Mouse (Mus musculus) kidney, embryonic 15.5 days (tissue): Measurements from ENCODE around the gene Efcab6. TPM values are rescaled to one million over a fixed set of nuclear protein-coding genes. Genes with fewer than 3 reads are reported as not detected.

ENCODE experiments used
- ATAC-seq: fragments of 200-750 bp; cut with Nextera tagmentation; replicated peaks from 2 replicates; pipeline ENCODE4 v1.8.0; 2017; ENCODE audit warnings: moderate TSS enrichment; ENCODE audit not compliant: low FRiP score
- H3K27ac ChIP-seq: fragments of 300-500 bp; sonication (generic); 2 replicates; pipeline ENCODE4 v1.5.1; 2015; ENCODE audit warnings: mild to moderate bottlenecking, inconsistent platforms
- H3K27me3 ChIP-seq: fragments of 300-500 bp; sonication (generic); 2 replicates; pipeline ENCODE4 v1.6.1; 2015; ENCODE audit warnings: inconsistent platforms
- H3K36me3 ChIP-seq: fragments of 300-500 bp; sonication (generic); 2 replicates; pipeline ENCODE4 v1.6.1; 2015; ENCODE audit warnings: inconsistent platforms
- H3K4me1 ChIP-seq: fragments of 300-500 bp; sonication (generic); 2 replicates; pipeline ENCODE4 v1.6.1; 2015; ENCODE audit warnings: inconsistent platforms
- H3K4me2 ChIP-seq: fragments of 300-500 bp; sonication (generic); 2 replicates; pipeline ENCODE4 v1.6.1; 2015; ENCODE audit warnings: moderate library complexity, mild to moderate bottlenecking, inconsistent platforms
- H3K4me3 ChIP-seq: fragments of 300-500 bp; sonication (generic); replicated peaks from 2 replicates; pipeline ENCODE4 v1.5.1; 2015; ENCODE audit warnings: mild to moderate bottlenecking, inconsistent platforms
- H3K9ac ChIP-seq: fragments of 300-500 bp; sonication (generic); 2 replicates; pipeline ENCODE4 v1.6.1; 2015; ENCODE audit warnings: mild to moderate bottlenecking, inconsistent platforms
- H3K9me3 ChIP-seq: fragments of 300-500 bp; sonication (generic); replicated peaks from 2 replicates; pipeline ENCODE4 v1.6.1; 2016; ENCODE audit warnings: inconsistent platforms
- WGBS: fragments of 180-500 bp; shearing (Covaris S2); methylation state at CpG from one replicate; pipeline ENCODE4 v1.1.7; 2015; ENCODE audit warnings: mixed read lengths; 5-methylcytosine and 5-hydroxymethylcytosine counted together
- polyA plus RNA-seq: library from polyadenylated mRNA; unstranded; fragments of >200 nt; fragmentation: Nextera tagmentation; extraction: Ambion mirVana; gene quantifications from 2 replicates; pipeline ENCODE4 v1.2.1, GENCODE M21; 2015

The Efcab6 gene
- polyA plus RNA-seq, 1 experiment from 2014 or later, result 0.16 TPM

- H3K9me3 ChIP-seq, result no peaks in the 10 kb centered on the region
- no peak overlapping the region for H3K9ac ChIP-seq
- no peak overlapping the region for H3K27ac ChIP-seq
- H3K36me3 ChIP-seq, result no peaks in the 10 kb centered on the region
- H3K4me2 ChIP-seq, result no peak overlapping the region
- no peak overlapping the region for H3K4me3 ChIP-seq
- H3K4me1 ChIP-seq, result no peaks in the 10 kb centered on the region
- 88% methylated on average over 14 of the region's 14 CpGs for WGBS
- H3K27me3 ChIP-seq, result no peaks in the 10 kb centered on the region
- ATAC-seq, result no peak
These were observed 152.0 kb downstream of the Efcab6 start for GRCm38 (mm10) chr15:83913028-83913714.

- no peaks in the 10 kb centered on the region for H3K36me3 ChIP-seq
- H3K9me3 ChIP-seq, result no peaks in the 10 kb centered on the region
- H3K27ac ChIP-seq, result no peak overlapping the region
- H3K4me2 ChIP-seq, result no peak overlapping the region
- no peak for ATAC-seq
- H3K9ac ChIP-seq, result no peak overlapping the region
- no peaks in the 10 kb centered on the region for H3K27me3 ChIP-seq
- no peak overlapping the region for H3K4me3 ChIP-seq
- 89% methylated on average over 13 of the region's 13 CpGs for WGBS
- no peaks in the 10 kb centered on the region for H3K4me1 ChIP-seq
These were observed 158.7 kb downstream of the Efcab6 start for GRCm38 (mm10) chr15:83906472-83906871.

DNA sequence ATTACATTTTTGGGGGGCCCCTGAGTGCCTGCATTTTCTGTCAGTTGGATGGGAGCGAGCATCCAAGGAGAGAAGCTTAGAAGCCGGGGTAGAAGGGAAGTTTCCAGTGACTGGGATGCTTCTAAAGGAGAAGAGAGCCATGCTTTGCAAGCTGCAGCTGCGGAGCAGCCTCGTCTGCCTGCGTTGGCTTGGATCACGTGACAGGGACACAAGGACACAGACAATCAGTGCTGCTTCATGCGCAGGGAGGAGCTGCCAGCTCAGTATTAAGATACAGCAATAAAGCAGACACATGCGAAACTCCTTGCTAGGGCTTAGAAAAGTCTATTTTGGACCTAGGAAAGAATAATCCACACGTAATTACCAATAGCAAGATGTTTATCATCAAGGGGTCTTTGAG lies 167.9 kb downstream of the Efcab6 start:
- H3K27ac ChIP-seq, result no peak overlapping the region
- no peaks in the 10 kb centered on the region for H3K27me3 ChIP-seq
- no peak overlapping the region for H3K9ac ChIP-seq
- no peaks in the 10 kb centered on the region for H3K36me3 ChIP-seq
- 64% methylated on average over 9 of the region's 9 CpGs for WGBS
- no peaks in the 10 kb centered on the region for H3K4me1 ChIP-seq
- no peak for ATAC-seq
- H3K9me3 ChIP-seq, result no peaks in the 10 kb centered on the region
- no peak overlapping the region for H3K4me2 ChIP-seq
- H3K4me3 ChIP-seq, result no peak overlapping the region

DNA sequence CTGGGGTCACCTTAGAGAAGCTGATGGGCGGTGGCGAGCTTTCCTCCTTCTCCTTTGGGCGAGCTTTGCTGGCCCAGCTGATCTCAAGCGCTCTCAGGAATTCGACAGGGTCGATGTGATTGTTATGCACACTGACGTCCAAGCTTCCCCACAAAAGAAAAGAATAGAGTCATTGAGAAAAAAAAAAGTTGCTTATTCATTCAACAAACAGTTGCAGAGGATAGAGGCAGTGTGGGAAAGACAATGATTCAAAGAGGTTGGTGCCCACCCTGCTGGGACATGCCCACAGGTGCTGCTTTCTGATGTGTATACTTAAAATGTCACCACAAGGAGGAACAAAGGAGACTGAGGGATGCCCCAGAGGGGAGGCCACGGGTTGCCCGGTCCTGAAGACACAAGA lies 169.2 kb downstream of the Efcab6 start:
- ATAC-seq, result no peak
- WGBS, result 45% methylated on average over 9 of the region's 9 CpGs
- H3K36me3 ChIP-seq, result no peaks in the 10 kb centered on the region

GRCm38 (mm10) chr15:83894261-83894660 lies 170.9 kb downstream of the Efcab6 start:
- no peaks in the 10 kb centered on the region for H3K4me1 ChIP-seq
- H3K9me3 ChIP-seq, result no peaks in the 10 kb centered on the region
- H3K27ac ChIP-seq, result no peak overlapping the region
- no peak overlapping the region for H3K4me2 ChIP-seq
- no peak overlapping the region for H3K4me3 ChIP-seq
- H3K9ac ChIP-seq, result no peak overlapping the region
- H3K36me3 ChIP-seq, result no peaks in the 10 kb centered on the region
- WGBS, result 71% methylated on average over 7 of the region's 7 CpGs
- H3K27me3 ChIP-seq, result no peaks in the 10 kb centered on the region
- ATAC-seq, result no peak

More for the DNA sequence above, 169.2 kb downstream of the Efcab6 start:
- no peaks in the 10 kb centered on the region for H3K9me3 ChIP-seq
- no peak overlapping the region for H3K4me3 ChIP-seq
- H3K27me3 ChIP-seq, result no peaks in the 10 kb centered on the region
- H3K9ac ChIP-seq, result no peak overlapping the region
- H3K27ac ChIP-seq, result no peak overlapping the region
- no peak overlapping the region for H3K4me2 ChIP-seq
- H3K4me1 ChIP-seq, result no peaks in the 10 kb centered on the region

DNA sequence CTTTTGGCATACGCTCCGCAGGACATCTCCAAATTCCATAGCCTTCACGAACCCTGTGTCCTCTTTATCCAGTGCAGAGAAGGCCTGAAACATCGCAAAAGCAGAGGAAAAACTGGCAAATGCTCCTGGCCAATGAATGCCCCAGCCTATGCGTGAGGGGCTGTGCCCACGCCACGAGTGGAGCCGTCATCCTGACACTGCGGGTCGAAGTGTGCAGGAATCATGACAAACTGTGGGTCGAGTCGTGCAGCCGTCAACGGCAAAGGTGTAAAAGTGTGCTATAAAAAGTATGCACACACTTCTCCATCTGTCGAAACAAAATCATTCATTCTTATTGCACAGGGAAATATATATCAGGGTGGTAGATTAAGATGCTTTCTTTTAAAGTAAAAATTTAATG lies 172.3 kb downstream of the Efcab6 start:
- Histone ChIP-seq H3K36me3 (no peaks in the 10 kb centered on the region), H3K27me3 (no peaks in the 10 kb centered on the region), H3K9me3 (no peaks in the 10 kb centered on the region), H3K4me3 (no peak overlapping the region), H3K9ac (no peak overlapping the region), H3K4me1 (no peaks in the 10 kb centered on the region), H3K27ac (no peak overlapping the region), H3K4me2 (no peak overlapping the region)
- no peak for ATAC-seq
- WGBS, result 81% methylated on average over 15 of the region's 15 CpGs

DNA sequence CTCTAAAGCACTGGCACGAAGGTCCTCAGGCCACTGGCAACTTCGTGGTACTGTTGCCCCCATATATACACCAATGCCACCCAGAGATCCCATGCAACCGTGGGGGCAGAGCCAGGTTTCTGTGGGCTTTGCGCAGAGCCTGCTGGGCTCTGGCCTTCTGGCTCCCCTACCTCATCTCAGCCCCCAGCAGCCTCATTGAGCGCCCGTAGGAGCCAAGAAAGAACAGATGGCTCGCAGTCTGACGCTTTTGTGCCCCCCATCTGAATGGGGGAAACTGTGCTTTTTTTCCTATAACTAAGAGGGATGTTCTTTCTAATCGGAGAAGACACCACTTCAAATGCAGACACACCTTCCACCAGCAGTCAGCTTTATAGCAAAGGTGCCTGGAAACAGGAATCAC lies 180.9 kb downstream of the Efcab6 start:
- Histone ChIP-seq H3K27ac (no peak overlapping the region), H3K4me2 (no peak overlapping the region), H3K9me3 (no peaks in the 10 kb centered on the region), H3K9ac (no peak overlapping the region), H3K27me3 (no peaks in the 10 kb centered on the region), H3K36me3 (no peaks in the 10 kb centered on the region), H3K4me1 (no peaks in the 10 kb centered on the region), H3K4me3 (no peak overlapping the region)
- WGBS, result 91% methylated on average over 9 of the region's 9 CpGs
- ATAC-seq, result no peak

DNA sequence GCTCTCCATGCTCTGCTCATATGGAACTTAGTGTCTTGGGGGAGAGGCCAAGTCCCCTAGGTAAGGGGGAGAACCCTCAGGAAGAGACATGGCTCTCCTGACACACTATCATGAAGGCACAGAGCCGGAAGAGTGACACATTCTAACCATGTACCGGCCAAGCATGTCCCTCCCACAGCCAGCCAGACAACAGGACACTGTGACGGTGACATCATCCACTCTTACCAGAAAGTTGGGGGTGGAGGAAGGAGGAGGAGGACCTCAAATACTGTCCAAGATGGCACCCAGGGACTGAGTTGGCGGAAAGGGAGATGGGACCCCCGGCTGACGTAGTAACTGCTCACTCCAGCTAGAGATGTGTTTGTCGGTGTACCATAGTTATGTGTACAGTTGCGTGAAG lies 181.4 kb downstream of the Efcab6 start:
- H3K36me3 ChIP-seq, result no peaks in the 10 kb centered on the region
- ATAC-seq, result no peak

DNA sequence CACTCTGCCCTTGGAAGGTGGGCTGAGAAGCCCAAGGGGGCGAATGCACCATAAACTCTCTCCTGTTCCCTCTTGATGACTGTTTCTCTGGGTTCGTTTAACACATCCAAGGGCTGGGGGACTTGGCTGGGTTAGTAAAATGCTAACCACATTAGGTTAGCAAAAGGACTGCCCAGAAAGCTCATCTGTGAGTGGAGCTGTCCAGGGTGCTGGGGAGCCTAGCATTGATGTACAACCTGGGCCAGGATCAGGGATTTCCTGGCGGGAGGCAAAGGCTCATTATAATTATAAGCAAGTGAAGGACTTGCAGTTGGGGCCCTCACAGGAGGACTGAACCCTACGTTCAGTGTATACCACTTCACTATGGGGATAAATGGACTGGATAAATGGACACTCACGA lies 185.3 kb downstream of the Efcab6 start:
- Histone ChIP-seq H3K27me3 (no peaks in the 10 kb centered on the region), H3K9me3 (no peaks in the 10 kb centered on the region), H3K36me3 (no peaks in the 10 kb centered on the region), H3K4me2 (no peak overlapping the region), H3K9ac (no peak overlapping the region), H3K4me1 (no peaks in the 10 kb centered on the region), H3K4me3 (no peak overlapping the region), H3K27ac (no peak overlapping the region)
- ATAC-seq, result no peak
- 21% methylated on average over 5 of the region's 5 CpGs for WGBS

More for the DNA sequence above, 181.4 kb downstream of the Efcab6 start:
- Histone ChIP-seq H3K9ac (no peak overlapping the region), H3K27me3 (no peaks in the 10 kb centered on the region), H3K4me3 (no peak overlapping the region), H3K4me2 (no peak overlapping the region), H3K4me1 (no peaks in the 10 kb centered on the region), H3K27ac (no peak overlapping the region), H3K9me3 (no peaks in the 10 kb centered on the region)
- WGBS, result 92% methylated on average over 8 of the region's 8 CpGs

DNA sequence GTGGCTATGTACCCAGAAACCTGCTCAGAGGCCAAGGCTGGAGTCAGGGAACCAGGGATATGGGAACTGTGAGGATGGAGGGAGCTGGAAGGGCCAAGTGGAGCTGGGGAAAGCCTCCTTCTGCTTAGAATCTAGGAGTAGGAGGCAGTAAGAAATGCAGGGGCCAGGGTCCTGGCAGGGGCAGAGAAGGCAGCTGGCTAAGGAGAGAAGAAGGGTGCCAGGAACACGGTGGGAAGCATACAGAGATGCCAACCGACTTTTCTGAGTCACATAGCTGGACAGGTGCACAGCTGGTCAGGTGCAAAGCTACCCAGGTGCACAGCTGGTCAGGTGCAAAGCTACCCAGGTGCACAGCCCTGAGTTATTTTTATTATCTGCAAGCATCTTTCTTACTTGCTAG lies 187.3 kb downstream of the Efcab6 start:
- ATAC-seq, result no peak
- Histone ChIP-seq H3K9me3 (no peaks in the 10 kb centered on the region), H3K36me3 (no peaks in the 10 kb centered on the region), H3K9ac (no peak overlapping the region), H3K4me1 (no peaks in the 10 kb centered on the region), H3K27me3 (no peaks in the 10 kb centered on the region), H3K4me3 (no peak overlapping the region), H3K4me2 (no peak overlapping the region), H3K27ac (no peak overlapping the region)
- 72% methylated on average over 2 of the region's 2 CpGs for WGBS

- no peak for ATAC-seq
- no peak overlapping the region for H3K9ac ChIP-seq
- no peaks in the 10 kb centered on the region for H3K9me3 ChIP-seq
- no peak overlapping the region for H3K4me2 ChIP-seq
- H3K36me3 ChIP-seq, result no peaks in the 10 kb centered on the region
- H3K27ac ChIP-seq, result no peak overlapping the region
- H3K4me1 ChIP-seq, result no peaks in the 10 kb centered on the region
- 51% methylated on average over 11 of the region's 11 CpGs for WGBS
- no peak overlapping the region for H3K4me3 ChIP-seq
- no peaks in the 10 kb centered on the region for H3K27me3 ChIP-seq
These were observed 187.9 kb downstream of the Efcab6 start for GRCm38 (mm10) chr15:83877155-83877866.

DNA sequence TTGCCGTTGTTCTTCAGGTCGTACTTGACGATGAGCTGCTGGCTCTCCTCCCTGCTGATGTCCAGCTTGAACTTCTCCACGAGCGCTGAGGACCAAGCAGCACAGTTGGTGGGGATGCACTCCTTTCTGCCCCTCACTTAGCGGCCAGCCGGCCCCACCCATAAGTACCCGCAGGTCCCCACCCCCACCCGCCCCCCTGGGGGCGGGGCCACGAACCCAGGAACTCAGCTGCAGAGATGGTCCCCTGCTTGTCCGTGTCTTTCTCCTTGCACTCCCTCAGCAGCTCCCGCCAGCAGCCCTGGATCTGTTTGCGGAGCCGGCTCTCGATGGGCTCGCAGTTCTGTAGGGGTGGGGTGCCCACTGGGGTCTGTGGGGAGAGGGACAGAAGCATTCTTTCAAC lies 194.2 kb downstream of the Efcab6 start:
- Histone ChIP-seq H3K4me1 (0 out of 2 replicates have a peak, but pooled peaks cover 7% of the 10 kb centered on the region), H3K27ac (no peak overlapping the region), H3K4me2 (peak overlapping the region; percentile 25; the same call in 1 of the 2 replicates), H3K4me3 (no peak overlapping the region), H3K9me3 (no peaks in the 10 kb centered on the region), H3K36me3 (no peaks in the 10 kb centered on the region), H3K9ac (no peak overlapping the region), H3K27me3 (peaks cover 14% of the 10 kb centered on the region)
- no peak for ATAC-seq
- WGBS, result 10% methylated on average over 17 of the region's 17 CpGs
